Mouse (Mus musculus) stomach, adult 2 months (tissue): Measurements from ENCODE around the gene Intu. TPM values are rescaled to one million over a fixed set of nuclear protein-coding genes. Genes with fewer than 3 reads are reported as not detected.

Experiments
- polyA plus RNA-seq: library from polyadenylated mRNA; depleted of rRNA; stranded (reverse); fragments of >200 nt; gene quantifications from 2 replicates; pipeline ENCODE4 v1.2.3, GENCODE M21; 2012; rRNA removed

The Intu gene
- 0.13 and 0.17 TPM in 2 replicates for polyA plus RNA-seq

DNA sequence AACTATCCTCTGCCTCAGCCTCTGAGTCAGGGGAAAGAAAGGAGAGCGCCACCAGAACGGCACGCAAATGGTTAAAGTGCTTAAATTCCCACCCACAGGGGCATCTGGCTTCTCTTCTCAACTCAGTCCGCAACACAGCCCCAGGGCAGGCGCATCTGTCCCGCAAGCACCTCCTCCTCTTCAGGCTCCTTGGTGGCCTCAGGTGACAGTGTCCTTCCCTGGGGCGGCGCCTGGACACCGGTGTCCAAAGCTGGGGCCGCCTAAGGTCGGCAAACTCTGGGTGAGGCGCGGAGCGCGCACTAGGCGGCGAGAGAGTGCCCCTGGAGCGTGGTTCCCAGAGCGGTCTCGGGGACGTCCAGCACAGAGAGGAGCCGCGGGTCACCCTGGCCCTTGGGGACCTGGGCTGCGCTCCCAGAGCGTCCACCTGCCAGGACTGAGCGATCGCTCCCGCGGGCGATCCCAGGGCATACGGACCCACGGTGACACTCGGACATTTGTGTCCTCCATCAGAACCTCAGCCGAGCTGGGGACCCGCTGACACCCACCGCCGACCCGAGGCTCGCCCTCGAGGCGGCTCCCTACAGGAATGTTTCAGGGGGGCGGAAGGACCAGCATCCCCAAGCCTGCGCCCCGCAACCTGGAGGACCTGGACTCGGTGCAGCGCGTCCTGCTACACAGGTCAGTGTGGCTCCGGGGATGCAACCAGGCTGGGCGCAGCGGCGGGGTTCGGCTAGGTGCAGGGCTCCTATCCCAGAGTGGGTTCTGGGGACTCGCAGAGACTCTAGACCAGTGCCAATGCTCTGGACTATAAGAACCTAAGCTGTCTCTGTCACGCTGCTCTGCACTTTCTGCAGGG is at the start of gene Intu:
TSS of gene Intu (plus strand) at position 1 of the 856 bp plus-strand sequence.

GRCm38 (mm10) chr3:40708655-40709054 is 177.6 kb downstream of the Intu start, which contains the start of gene Slc25a31:
TSS of gene Slc25a31 (plus strand) at chr3:40708855.

DNA sequence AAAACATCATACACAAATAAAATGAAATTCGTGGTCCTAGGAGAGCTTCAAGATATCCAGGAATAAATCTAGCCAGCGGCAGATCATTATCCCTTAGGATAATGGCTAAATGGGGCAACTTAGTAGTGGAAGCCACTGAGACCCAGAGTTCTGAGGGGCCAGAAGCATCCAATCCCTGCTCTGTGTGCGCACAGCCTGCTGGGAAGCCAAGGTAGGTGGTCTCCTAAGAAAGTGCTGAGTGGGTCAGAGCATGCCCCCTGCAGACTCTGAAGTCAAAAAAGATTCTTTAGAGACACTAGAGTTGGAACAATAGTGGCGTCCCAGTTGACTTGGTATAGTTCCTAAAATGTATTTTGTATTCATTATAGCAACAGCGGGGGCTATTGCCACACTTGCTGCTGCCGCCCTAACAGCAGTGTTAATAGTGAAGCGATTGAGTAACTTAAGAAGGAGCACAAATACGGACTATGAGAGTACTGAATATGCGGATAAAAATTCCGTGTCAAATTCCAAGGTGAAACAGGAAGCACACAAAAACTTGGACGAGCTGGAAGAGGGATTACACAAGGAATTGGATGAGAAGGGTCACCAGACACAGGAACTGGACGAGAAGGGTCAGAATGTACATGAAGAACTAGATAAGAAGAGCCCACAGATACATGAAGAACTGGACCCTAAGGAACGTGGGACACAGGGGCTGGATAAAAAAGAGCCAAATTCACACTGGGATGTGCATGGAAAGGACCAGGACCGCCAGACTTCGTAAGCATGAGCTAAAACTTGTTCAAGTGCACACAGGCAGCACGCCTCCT is 213.1 kb downstream of the Intu start, which contains the start of gene Hspa4l:
TSS of gene Hspa4l (plus strand) at position 472 of the 812 bp plus-strand sequence.

Other genes starting within 250 kb of the Intu start
- not detected in 2 replicates for gene Slc25a31, start 177.6 kb downstream of the Intu start, polyA plus RNA-seq
- gene Hspa4l, start 213.2 kb downstream of the Intu start, polyA plus RNA-seq: 6.0 and 7.0 TPM in 2 replicates